Mouse (Mus musculus) midbrain, embryonic 14.5 days (tissue): ENCODE measurements at regions not wholly inside any gene's neighbourhood (a gene's known extent, or its start where the extent isn't known, plus 50 kb on each side); places are given as distances from the start of the nearest gene placed in this dataset.
A peak's percentile ranks its signal among the peaks of the same experiment; 100 is the strongest.

Source experiments
- ATAC-seq: fragments of 200-750 bp; cut with Nextera tagmentation; 2 replicates; pipeline ENCODE4 v1.8.0; 2017; ENCODE audit warnings: moderate number of reproducible peaks, moderate library complexity; ENCODE audit not compliant: low FRiP score, low TSS enrichment
- DNase-seq: peaks from one replicate; pipeline ENCODE4 v3.0.0-alpha.2; 2015
- H3K27ac ChIP-seq: fragments of 300-500 bp; sonication (generic); replicated peaks from 2 replicates; pipeline ENCODE4 v1.5.1; 2014; ENCODE audit warnings: mild to moderate bottlenecking, low read depth, low read length, moderate library complexity
- H3K27me3 ChIP-seq: fragments of 300-500 bp; sonication (generic); 2 replicates; pipeline ENCODE4 v1.6.1; 2014; ENCODE audit warnings: low read length, control low read depth, mixed read lengths; ENCODE audit not compliant: control insufficient read depth, insufficient read depth
- H3K36me3 ChIP-seq: fragments of 300-500 bp; sonication (generic); 2 replicates; pipeline ENCODE4 v1.6.1; 2014; ENCODE audit warnings: low read length, control low read depth; ENCODE audit not compliant: control insufficient read depth, insufficient read depth
- H3K4me1 ChIP-seq: fragments of 300-500 bp; sonication (generic); 2 replicates; pipeline ENCODE4 v1.6.1; 2014; ENCODE audit warnings: mild to moderate bottlenecking, antibody characterized with exemption, low read length, control low read depth; ENCODE audit not compliant: control insufficient read depth, insufficient read depth
- H3K4me2 ChIP-seq: fragments of 300-500 bp; sonication (generic); 2 replicates; pipeline ENCODE4 v1.6.1; 2014; ENCODE audit warnings: mild to moderate bottlenecking, low read length, moderate library complexity
- H3K4me3 ChIP-seq: fragments of 300-500 bp; sonication (generic); replicated peaks from 2 replicates; pipeline ENCODE4 v1.5.1; 2014; ENCODE audit warnings: low read depth, low read length
- H3K9ac ChIP-seq: fragments of 300-500 bp; sonication (generic); replicated peaks from 2 replicates; pipeline ENCODE4 v1.6.1; 2014; ENCODE audit warnings: mild to moderate bottlenecking, low read length, moderate library complexity
- H3K9me3 ChIP-seq: fragments of 300-500 bp; sonication (generic); 2 replicates; pipeline ENCODE4 v1.6.1; 2016; ENCODE audit warnings: low read length, control low read depth, mixed read lengths; ENCODE audit not compliant: control insufficient read depth
- WGBS: fragments of 180-500 bp; shearing (Covaris S2); extraction: QIAGEN DNeasy Blood & Tissue Kit; methylation state at CpG from one replicate; pipeline ENCODE4 v1.1.7; 2014; 5-methylcytosine and 5-hydroxymethylcytosine counted together

GRCm38 (mm10) chr2:160028459-160028858 is 305.5 kb downstream of the Gm826 start:
- H3K9ac ChIP-seq, result no peak overlapping the region
- DNase-seq (no peak), ATAC-seq (no peak)
- no peak overlapping the region for H3K27ac ChIP-seq
- H3K4me2 ChIP-seq, result no peak overlapping the region
- no peak overlapping the region for H3K4me3 ChIP-seq
- H3K27me3 ChIP-seq, result no peaks in the 10 kb centered on the region
- no peaks in the 10 kb centered on the region for H3K9me3 ChIP-seq
- H3K36me3 ChIP-seq, result no peaks in the 10 kb centered on the region
- WGBS, result 85% methylated on average over 2 of the region's 2 CpGs
- H3K4me1 ChIP-seq, result no peaks in the 10 kb centered on the region

- H3K9me3 ChIP-seq, result no peaks in the 10 kb centered on the region
- DNase-seq (no peak), ATAC-seq (no peak)
- H3K9ac ChIP-seq, result no peak overlapping the region
- 86% methylated on average over 3 of the region's 3 CpGs for WGBS
- no peaks in the 10 kb centered on the region for H3K36me3 ChIP-seq
- no peak overlapping the region for H3K4me2 ChIP-seq
- no peak overlapping the region for H3K4me3 ChIP-seq
- no peak overlapping the region for H3K27ac ChIP-seq
- H3K4me1 ChIP-seq, result no peaks in the 10 kb centered on the region
- no peaks in the 10 kb centered on the region for H3K27me3 ChIP-seq
Observed at GRCm38 (mm10) chr2:160025911-160026310, 308.1 kb downstream of the Gm826 start.

GRCm38 (mm10) chr2:160021541-160021940 is 312.4 kb downstream of the Gm826 start:
- H3K4me3 ChIP-seq, result no peak overlapping the region
- no peak overlapping the region for H3K4me2 ChIP-seq
- no peaks in the 10 kb centered on the region for H3K27me3 ChIP-seq
- no peaks in the 10 kb centered on the region for H3K9me3 ChIP-seq
- H3K36me3 ChIP-seq, result no peaks in the 10 kb centered on the region
- 79% methylated on average over 4 of the region's 4 CpGs for WGBS
- no peak overlapping the region for H3K9ac ChIP-seq
- ATAC-seq, result no peak
- no peak for DNase-seq
- 0 out of 2 replicates have a peak, but pooled peaks cover 3% of the 10 kb centered on the region for H3K4me1 ChIP-seq
- H3K27ac ChIP-seq, result no peak overlapping the region

GRCm38 (mm10) chr2:160020876-160021275 is 313.1 kb downstream of the Gm826 start:
- DNase-seq (no peak), ATAC-seq (no peak)
- Histone ChIP-seq H3K4me3 (no peak overlapping the region), H3K9ac (no peak overlapping the region), H3K4me1 (0 out of 2 replicates have a peak, but pooled peaks cover 3% of the 10 kb centered on the region), H3K27ac (no peak overlapping the region), H3K36me3 (no peaks in the 10 kb centered on the region), H3K9me3 (no peaks in the 10 kb centered on the region), H3K27me3 (no peaks in the 10 kb centered on the region), H3K4me2 (no peak overlapping the region)
- WGBS, result 92% methylated on average over 2 of the region's 2 CpGs

GRCm38 (mm10) chr2:160017020-160017812 is 316.7 kb downstream of the Gm826 start:
- ATAC-seq (no peak), DNase-seq (no peak)
- 61% methylated on average over 5 of the region's 5 CpGs for WGBS
- no peak overlapping the region for H3K4me3 ChIP-seq
- H3K4me1 ChIP-seq, result 0 out of 2 replicates have a peak, but pooled peaks cover 3% of the 10 kb centered on the region
- no peaks in the 10 kb centered on the region for H3K27me3 ChIP-seq
- H3K27ac ChIP-seq, result no peak overlapping the region
- no peak overlapping the region for H3K9ac ChIP-seq
- no peak overlapping the region for H3K4me2 ChIP-seq
- H3K9me3 ChIP-seq, result no peaks in the 10 kb centered on the region
- no peaks in the 10 kb centered on the region for H3K36me3 ChIP-seq

- Histone ChIP-seq H3K4me1 (no peaks in the 10 kb centered on the region), H3K36me3 (no peaks in the 10 kb centered on the region), H3K27me3 (no peaks in the 10 kb centered on the region), H3K9me3 (no peaks in the 10 kb centered on the region), H3K9ac (no peak overlapping the region), H3K4me2 (no peak overlapping the region), H3K27ac (no peak overlapping the region), H3K4me3 (no peak overlapping the region)
- no peak for ATAC-seq
- 91% methylated on average over 6 of the region's 6 CpGs for WGBS
- no peak for DNase-seq
Observed at GRCm38 (mm10) chr2:160011421-160011820, 322.5 kb downstream of the Gm826 start.

GRCm38 (mm10) chr2:160002695-160003094 is 331.3 kb downstream of the Gm826 start:
- 65% methylated on average over 3 of the region's 3 CpGs for WGBS
- Histone ChIP-seq H3K27ac (no peak overlapping the region), H3K9me3 (no peaks in the 10 kb centered on the region), H3K4me3 (no peak overlapping the region), H3K27me3 (no peaks in the 10 kb centered on the region), H3K36me3 (no peaks in the 10 kb centered on the region), H3K4me1 (no peaks in the 10 kb centered on the region), H3K4me2 (no peak overlapping the region), H3K9ac (no peak overlapping the region)
- peak; percentile 25 for DNase-seq
- ATAC-seq, result no peak

GRCm38 (mm10) chr2:160000449-160000848 is 333.5 kb downstream of the Gm826 start:
- H3K4me1 ChIP-seq, result no peaks in the 10 kb centered on the region
- DNase-seq, result peak; percentile 33
- no peak overlapping the region for H3K27ac ChIP-seq
- no peaks in the 10 kb centered on the region for H3K9me3 ChIP-seq
- ATAC-seq, result no peak
- WGBS, result 74% methylated on average over 4 of the region's 4 CpGs
- H3K27me3 ChIP-seq, result no peaks in the 10 kb centered on the region
- H3K9ac ChIP-seq, result no peak overlapping the region
- H3K4me2 ChIP-seq, result no peak overlapping the region
- no peak overlapping the region for H3K4me3 ChIP-seq
- H3K36me3 ChIP-seq, result no peaks in the 10 kb centered on the region

GRCm38 (mm10) chr2:159997395-159997794 is 336.6 kb downstream of the Gm826 start:
- Histone ChIP-seq H3K27ac (no peak overlapping the region), H3K9ac (no peak overlapping the region), H3K36me3 (no peaks in the 10 kb centered on the region), H3K4me2 (no peak overlapping the region), H3K27me3 (no peaks in the 10 kb centered on the region), H3K4me3 (no peak overlapping the region), H3K9me3 (no peaks in the 10 kb centered on the region), H3K4me1 (no peaks in the 10 kb centered on the region)
- DNase-seq (no peak), ATAC-seq (no peak)
- WGBS, result 87% methylated on average over 9 of the region's 9 CpGs
